Mouse (Mus musculus) stomach, embryonic 14.5 days (tissue): ENCODE data around the gene Gm45902. TPM values are rescaled to one million over a fixed set of nuclear protein-coding genes. Genes with fewer than 3 reads are reported as not detected.
A peak's percentile ranks its signal among the peaks of the same experiment; 100 is the strongest.

ENCODE experiments used
- ATAC-seq: fragments of 200-750 bp; cut with Nextera tagmentation; 2 replicates; pipeline ENCODE4 v1.8.0; 2017; ENCODE audit warnings: low read depth, moderate TSS enrichment; ENCODE audit not compliant: insufficient number of reproducible peaks, insufficient read depth, low FRiP score
- H3K27ac ChIP-seq: fragments of 300-500 bp; sonication (generic); 2 replicates; pipeline ENCODE4 v1.5.1; 2014; ENCODE audit warnings: mild to moderate bottlenecking, low read length, moderate library complexity, mixed read lengths
- H3K27me3 ChIP-seq: fragments of 300-500 bp; sonication (generic); 2 replicates; pipeline ENCODE4 v1.6.1; 2014; ENCODE audit warnings: low read length, control low read depth, mixed read lengths; ENCODE audit not compliant: control insufficient read depth, insufficient read depth
- H3K36me3 ChIP-seq: fragments of 300-500 bp; sonication (generic); 2 replicates; pipeline ENCODE4 v1.6.1; 2014; ENCODE audit warnings: mild to moderate bottlenecking, control low read depth, low read length, moderate library complexity, mixed read lengths; ENCODE audit not compliant: control insufficient read depth, insufficient read depth
- H3K4me1 ChIP-seq: fragments of 300-500 bp; sonication (generic); 2 replicates; pipeline ENCODE4 v1.6.1; 2014; ENCODE audit warnings: low read length, control low read depth, mixed read lengths; ENCODE audit not compliant: control insufficient read depth, insufficient read depth
- H3K4me2 ChIP-seq: fragments of 300-500 bp; sonication (generic); replicated peaks from 2 replicates; pipeline ENCODE4 v1.6.1; 2014; ENCODE audit warnings: low read depth, low read length, control low read depth
- H3K4me3 ChIP-seq: fragments of 300-500 bp; sonication (generic); 2 replicates; pipeline ENCODE4 v1.5.1; 2014; ENCODE audit warnings: low read depth, low read length, control low read depth
- H3K9ac ChIP-seq: fragments of 300-500 bp; sonication (generic); replicated peaks from 2 replicates; pipeline ENCODE4 v1.6.1; 2014; ENCODE audit warnings: low read depth, mild to moderate bottlenecking, control low read depth, low read length, moderate library complexity, mixed read lengths
- H3K9me3 ChIP-seq: fragments of 300-500 bp; sonication (generic); 2 replicates; pipeline ENCODE4 v1.6.1; 2016; ENCODE audit warnings: low read depth, low read length, control low read depth; ENCODE audit not compliant: control insufficient read depth
- WGBS: fragments of 180-500 bp; shearing (Covaris S2); extraction: QIAGEN DNeasy Blood & Tissue Kit; methylation state at CpG from one replicate; pipeline ENCODE4 v1.1.7; 2014; 5-methylcytosine and 5-hydroxymethylcytosine counted together
- polyA plus RNA-seq: library from polyadenylated mRNA; unstranded; fragments of >200 nt; fragmentation: Nextera tagmentation; extraction: Ambion mirVana; gene quantifications from 2 replicates; pipeline ENCODE4 v1.2.1, GENCODE M21; 2014

Gm45902 gene
- polyA plus RNA-seq, result 4.8 and 6.8 TPM in 2 replicates

DNA sequence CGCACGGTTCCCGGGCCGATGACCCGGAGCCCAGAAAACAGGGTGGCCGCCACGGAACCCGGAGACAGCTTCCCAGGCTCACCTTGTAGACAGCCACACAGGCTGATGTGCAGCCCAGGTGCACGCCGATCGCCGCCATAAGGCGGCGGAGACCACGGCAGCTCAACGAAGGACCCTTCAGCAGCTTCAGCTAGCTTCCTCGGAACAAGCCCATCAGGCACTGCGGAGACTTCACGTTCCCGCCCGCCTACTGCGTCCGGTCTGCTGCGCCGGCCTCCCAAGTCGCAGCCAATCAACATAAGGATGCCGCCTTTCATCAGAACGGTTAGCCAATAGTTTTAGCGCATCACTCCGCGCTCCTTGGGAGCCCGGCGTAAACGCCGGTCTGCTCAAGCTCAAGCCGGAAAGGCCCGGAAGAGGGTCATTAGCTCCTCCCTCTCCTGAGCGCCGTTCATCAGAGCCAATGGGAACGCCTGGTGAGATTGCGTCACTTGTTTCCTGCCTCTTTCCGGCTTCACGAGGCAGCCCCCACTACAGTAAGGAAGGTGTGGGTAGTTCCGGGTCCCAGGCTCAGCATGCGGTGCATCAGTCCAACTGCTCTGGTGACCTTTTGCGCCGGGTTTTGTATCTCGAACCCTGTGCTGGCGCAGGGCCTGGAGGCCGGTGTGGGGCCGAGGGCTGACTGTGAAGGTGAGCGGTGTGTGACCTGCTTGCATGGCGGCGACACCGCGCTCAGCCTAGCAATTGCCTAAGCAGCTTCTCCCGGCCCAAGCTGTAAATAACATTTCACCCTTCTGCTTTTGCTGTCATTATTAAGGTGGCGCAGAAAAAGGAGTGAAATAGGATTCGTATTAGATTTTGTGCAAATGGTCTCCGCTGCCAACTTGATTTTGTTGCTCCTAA is at the start of gene Gm45902, which contains the start of the genes Hspa14 and Cdnf:
Gene Gm45902 (minus strand): TSS at position 239 of the 903 bp plus-strand sequence.
Gene Hspa14 (minus strand): TSS at position 263 of the 903 bp plus-strand sequence.
Gene Cdnf (plus strand): TSS at position 479 of the 903 bp plus-strand sequence.
- peak within 1 kb of the TSS; percentile 80 for H3K4me3 ChIP-seq
- no peaks in the 10 kb centered on the region for H3K27me3 ChIP-seq
- peak within 1 kb of the TSS; percentile 63 for H3K27ac ChIP-seq
- peaks cover 13% of the 10 kb centered on the region; the same call in 1 of the 2 replicates for H3K4me1 ChIP-seq
- peaks cover 14% of the 10 kb centered on the region for H3K36me3 ChIP-seq
- H3K9ac ChIP-seq, result peak within 1 kb of the TSS; percentile 81
- peak within 1 kb of the TSS; percentile 92 for H3K4me2 ChIP-seq
- peak; percentile 100 for ATAC-seq
- H3K9me3 ChIP-seq, result no peaks in the 10 kb centered on the region
- WGBS, result under 1% methylated on average over 60 of the region's 60 CpGs

DNA sequence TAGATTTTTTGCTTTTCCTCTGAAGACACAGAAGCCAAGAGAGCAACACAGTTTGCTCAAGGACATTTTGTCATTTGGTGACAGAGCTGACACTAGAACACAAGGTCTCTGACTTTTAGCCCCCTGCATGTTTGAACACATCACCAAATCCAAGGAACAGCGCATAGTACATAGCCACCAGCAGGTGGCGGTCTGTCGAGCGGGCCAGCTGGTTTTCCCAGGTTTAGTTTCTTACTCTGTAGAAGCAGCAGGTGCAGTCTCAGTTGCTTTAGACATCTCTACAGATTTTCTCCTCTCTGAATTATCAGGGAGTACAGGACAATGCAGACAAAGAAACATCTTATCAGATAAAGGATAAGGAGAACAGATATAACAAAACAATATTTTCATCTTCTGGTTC is 34.0 kb upstream of the Gm45902 start:
- 3% methylated on average over 4 of the region's 4 CpGs for WGBS
- no peaks in the 10 kb centered on the region for H3K27me3 ChIP-seq
- no peak for ATAC-seq

DNA sequence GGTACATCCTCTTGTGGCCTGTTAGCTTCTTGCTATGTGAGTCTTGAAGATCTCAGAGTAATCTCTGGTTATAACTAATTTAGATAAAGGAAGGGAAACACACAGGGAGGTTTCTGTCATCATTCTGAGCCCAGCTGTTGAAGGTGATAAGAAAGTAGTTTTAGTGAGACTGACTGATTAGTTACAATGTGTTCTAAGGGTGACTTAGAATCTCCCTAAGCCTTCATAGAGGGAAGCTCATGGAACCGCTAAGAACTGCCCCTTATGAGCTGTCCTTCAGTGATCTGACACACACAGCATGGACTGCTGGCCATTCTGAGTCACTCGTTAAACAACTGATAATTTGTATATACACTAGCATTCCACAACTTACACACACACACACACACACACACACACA is 33.5 kb upstream of the Gm45902 start:
- no peaks in the 10 kb centered on the region for H3K9me3 ChIP-seq
- no peaks in the 10 kb centered on the region for H3K27me3 ChIP-seq
- no peak overlapping the region for H3K4me3 ChIP-seq
- H3K9ac ChIP-seq, result no peak overlapping the region
- H3K4me1 ChIP-seq, result peaks cover 3% of the 10 kb centered on the region; the same call in 1 of the 2 replicates
- 56% methylated on average over 2 of the region's 2 CpGs for whole genome bisulfite sequencing
- H3K4me2 ChIP-seq, result no peak overlapping the region
- no peak for ATAC-seq
- no peak overlapping the region for H3K27ac ChIP-seq
- no peaks in the 10 kb centered on the region for H3K36me3 ChIP-seq

More for the DNA sequence above, 34.0 kb upstream of the Gm45902 start:
- Histone ChIP-seq H3K36me3 (no peaks in the 10 kb centered on the region), H3K9ac (no peak overlapping the region), H3K4me2 (no peak overlapping the region), H3K4me1 (peaks cover 3% of the 10 kb centered on the region; the same call in 1 of the 2 replicates), H3K27ac (no peak overlapping the region), H3K9me3 (no peaks in the 10 kb centered on the region), H3K4me3 (no peak overlapping the region)

DNA sequence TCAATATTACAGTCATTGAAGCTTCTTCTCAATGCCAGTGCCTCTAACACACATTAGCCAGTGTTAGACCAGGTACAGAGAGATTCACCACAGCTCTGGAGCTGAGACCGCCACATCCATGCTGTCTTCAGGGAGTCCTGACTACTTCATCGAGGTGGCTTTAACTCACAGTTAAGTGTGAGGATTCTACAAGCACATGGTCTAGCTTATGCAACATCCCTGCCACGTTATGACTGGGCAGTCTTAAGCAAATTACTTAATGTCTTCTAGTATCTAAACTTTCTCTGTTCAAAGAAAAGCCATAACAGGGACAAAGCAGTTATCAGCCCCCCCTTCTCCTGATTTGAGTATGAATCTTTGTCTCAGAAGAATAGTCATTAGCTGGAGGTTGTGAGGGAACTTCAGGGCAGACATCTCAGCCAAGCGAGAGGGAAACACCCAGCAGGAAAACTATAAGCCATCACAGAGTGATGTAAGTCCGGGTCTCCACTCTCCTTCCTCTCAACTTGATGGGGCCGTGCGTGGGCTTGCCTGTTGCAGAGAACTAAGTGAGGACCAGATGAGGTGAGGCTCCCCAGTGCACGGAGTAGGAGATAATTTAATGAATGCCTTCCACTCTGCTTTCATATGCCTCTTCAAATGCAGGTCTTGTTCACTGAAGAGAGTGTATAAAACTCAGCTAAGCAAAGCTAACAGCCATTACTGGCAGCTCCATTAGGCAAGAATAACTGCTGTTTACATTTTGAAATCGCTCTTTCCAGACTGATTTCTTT is 28.9 kb upstream of the Gm45902 start:
- no peak overlapping the region for H3K4me3 ChIP-seq
- peak overlapping the region; percentile 34; the same call in 1 of the 2 replicates for H3K27ac ChIP-seq
- no peaks in the 10 kb centered on the region for H3K9me3 ChIP-seq
- no peaks in the 10 kb centered on the region for H3K36me3 ChIP-seq
- no peak overlapping the region for H3K9ac ChIP-seq
- peaks cover 3% of the 10 kb centered on the region; the same call in 1 of the 2 replicates for H3K4me1 ChIP-seq
- no peak; the same call in 1 of the 2 replicates for ATAC-seq
- 47% methylated on average over 9 of the region's 9 CpGs for WGBS
- no peak overlapping the region for H3K4me2 ChIP-seq
- no peaks in the 10 kb centered on the region for H3K27me3 ChIP-seq

DNA sequence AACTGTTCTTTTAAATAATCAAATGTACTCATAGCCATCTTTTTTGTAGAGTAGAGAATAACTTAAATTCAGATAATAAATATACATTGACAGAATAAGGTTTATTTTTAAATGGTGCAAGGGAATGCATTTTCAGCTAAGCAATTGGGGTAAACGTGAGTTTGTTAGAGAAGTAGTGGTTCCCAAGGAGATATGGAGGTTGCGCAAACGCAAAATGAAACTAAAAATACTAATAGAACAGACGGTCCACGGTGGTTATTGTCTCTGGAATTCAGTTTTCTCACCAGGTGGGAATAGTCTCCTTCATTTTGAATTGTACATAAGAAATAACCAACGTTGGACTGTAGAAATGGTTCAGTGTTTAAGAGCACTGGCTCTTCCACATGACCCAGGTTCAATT is 13.7 kb upstream of the Gm45902 start:
- Histone ChIP-seq H3K4me3 (no peak overlapping the region), H3K27me3 (no peaks in the 10 kb centered on the region), H3K36me3 (no peaks in the 10 kb centered on the region), H3K9me3 (no peaks in the 10 kb centered on the region), H3K4me1 (no peaks in the 10 kb centered on the region), H3K9ac (no peak overlapping the region), H3K4me2 (no peak overlapping the region), H3K27ac (no peak overlapping the region)
- ATAC-seq, result no peak
- WGBS, result 79% methylated on average over 6 of the region's 6 CpGs

DNA sequence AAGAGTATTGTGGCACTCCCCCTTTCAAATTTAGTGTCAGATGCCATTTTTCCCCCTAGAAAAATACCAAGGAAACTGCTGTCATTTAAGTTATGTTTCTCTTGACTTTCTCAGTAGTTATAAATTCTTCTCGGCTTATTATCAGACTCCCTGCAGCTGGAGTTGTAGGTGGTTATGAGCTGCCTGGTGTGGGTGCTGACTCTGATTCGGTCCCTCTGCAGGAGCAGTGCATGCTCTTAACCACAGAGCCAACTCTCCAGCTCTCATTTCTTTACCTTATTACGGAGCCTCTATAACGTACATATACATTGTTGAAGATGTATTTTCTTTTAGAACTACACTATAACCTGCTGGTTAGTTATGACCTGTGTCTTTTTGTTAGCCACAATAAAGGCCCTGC is 10.0 kb upstream of the Gm45902 start:
- Histone ChIP-seq H3K27ac (no peak overlapping the region), H3K4me1 (no peaks in the 10 kb centered on the region), H3K4me2 (no peak overlapping the region), H3K9ac (no peak overlapping the region), H3K27me3 (no peaks in the 10 kb centered on the region), H3K4me3 (no peak overlapping the region), H3K9me3 (no peaks in the 10 kb centered on the region), H3K36me3 (no peaks in the 10 kb centered on the region)
- no peak for ATAC-seq
- 80% methylated on average over 4 of the region's 4 CpGs for WGBS

DNA sequence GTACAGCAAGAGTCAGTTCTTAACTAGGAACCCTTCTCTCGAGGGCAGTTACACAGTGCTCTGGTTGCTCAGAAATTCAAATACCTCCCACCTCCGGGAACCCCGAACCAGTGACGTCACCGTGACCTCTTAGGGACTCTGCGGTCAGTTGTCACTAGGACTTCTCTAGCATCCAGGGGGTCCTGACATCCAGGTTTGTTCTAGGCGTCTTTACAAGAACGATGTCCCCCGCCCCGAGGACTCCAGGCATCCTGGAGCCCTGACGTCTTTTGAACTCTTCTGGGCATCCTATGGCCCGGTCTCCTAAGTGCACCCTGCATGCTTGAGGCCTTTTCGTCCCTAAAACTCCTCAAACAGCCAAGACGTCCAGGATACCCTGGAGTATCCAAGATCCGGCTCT is 514 bp downstream of the Gm45902 start:
- Histone ChIP-seq H3K4me2 (peak overlapping the region; percentile 92), H3K9me3 (no peaks in the 10 kb centered on the region), H3K4me1 (peaks cover 13% of the 10 kb centered on the region; the same call in 1 of the 2 replicates), H3K36me3 (peaks cover 18% of the 10 kb centered on the region), H3K4me3 (peak overlapping the region; percentile 80), H3K27ac (peak overlapping the region; percentile 53), H3K9ac (peak overlapping the region; percentile 81), H3K27me3 (no peaks in the 10 kb centered on the region)
- WGBS, result under 1% methylated on average over 15 of the region's 15 CpGs
- no peak for ATAC-seq

DNA sequence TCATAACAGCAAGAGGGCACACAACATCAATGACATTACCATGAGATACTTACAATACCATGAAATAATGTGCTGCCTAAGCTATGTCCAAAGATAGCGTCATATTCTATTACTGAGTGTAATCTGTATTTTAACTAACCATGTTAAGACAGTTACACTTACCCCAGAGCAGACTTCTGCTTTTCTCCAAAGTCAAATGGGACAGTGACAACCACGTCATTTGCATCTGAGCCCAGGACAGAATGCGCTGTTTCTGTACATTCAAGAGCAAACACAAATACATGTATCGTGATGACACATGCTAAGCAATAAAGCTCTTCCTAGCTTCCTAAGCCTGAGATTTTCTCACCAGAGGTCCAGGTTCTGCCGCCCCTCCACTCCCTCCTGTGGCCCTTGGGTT is 11.7 kb downstream of the Gm45902 start:
- WGBS, result 95% methylated on average over 5 of the region's 5 CpGs
- peaks cover 55% of the 10 kb centered on the region for H3K36me3 ChIP-seq
- no peak overlapping the region for H3K27ac ChIP-seq

More for the DNA sequence above, 11.7 kb downstream of the Gm45902 start:
- Histone ChIP-seq H3K9ac (no peak overlapping the region), H3K27me3 (no peaks in the 10 kb centered on the region), H3K4me1 (no peaks in the 10 kb centered on the region), H3K4me2 (no peak overlapping the region), H3K4me3 (no peak overlapping the region), H3K9me3 (no peaks in the 10 kb centered on the region)
- no peak for ATAC-seq
